Mouse (Mus musculus) G1E (cell line): Measurements from ENCODE around the gene Dmwd. TPM values are rescaled to one million over a fixed set of nuclear protein-coding genes. Genes with fewer than 3 reads are reported as not detected.

Experiments used
- ATAC-seq: 2 replicates; pipeline ENCODE4 v1.8.0; 2016; ENCODE audit warnings: mild to moderate bottlenecking; ENCODE audit not compliant: insufficient number of reproducible peaks, poor library complexity, low FRiP score, severe bottlenecking; ENCODE audit errors: extremely low read depth
- DNase-seq: peaks from one replicate; pipeline ENCODE4 v3.0.0; 2012; ENCODE audit warnings: low spot score
- H3K27me3 ChIP-seq: 2 replicates; pipeline ENCODE4 v1.6.1; 2012; ENCODE audit warnings: mild to moderate bottlenecking, low read length, inconsistent platforms; ENCODE audit not compliant: insufficient read depth
- H3K36me3 ChIP-seq: replicated peaks from 2 replicates; pipeline ENCODE3; 2012; ENCODE audit warnings: mild to moderate bottlenecking, inconsistent platforms
- H3K4me1 ChIP-seq: 2 replicates; pipeline ENCODE4 v1.6.1; 2012; ENCODE audit warnings: low read depth, low read length, inconsistent platforms, mixed read lengths; ENCODE audit not compliant: insufficient read depth
- H3K4me3 ChIP-seq: 2 replicates; pipeline ENCODE4 v1.5.1; 2012; ENCODE audit warnings: low read depth, mild to moderate bottlenecking, inconsistent platforms, low read length, moderate library complexity, mixed read lengths
- H3K9me3 ChIP-seq: replicated peaks from 2 replicates; pipeline ENCODE4 v1.6.1; 2012; ENCODE audit warnings: inconsistent platforms
- CTCF ChIP-seq: IDR thresholded peaks from 2 replicates; pipeline ENCODE4 v1.5.1; 2012; ENCODE audit warnings: low read depth, low read length, inconsistent platforms, mixed read lengths
- GATA1 ChIP-seq: IDR thresholded peaks from 2 replicates; pipeline ENCODE4 v1.6.1; 2012; ENCODE audit warnings: borderline replicate concordance, low read length, inconsistent platforms, mixed read lengths
- GATA2 ChIP-seq: IDR thresholded peaks from 2 replicates; pipeline ENCODE4 v1.6.1; 2012; ENCODE audit warnings: low read depth, low read length, inconsistent platforms, borderline replicate concordance
- POLR2AphosphoS5 ChIP-seq: IDR thresholded peaks from 2 replicates; pipeline ENCODE4 v1.6.1; 2012; ENCODE audit warnings: low read depth, low read length, inconsistent platforms; ENCODE audit not compliant: insufficient replicate concordance
- TAL1 ChIP-seq: conservative IDR thresholded peaks from 2 replicates; pipeline ENCODE4 v1.6.1; 2012; ENCODE audit warnings: low read depth, low read length, inconsistent platforms, mixed read lengths
- polyA plus RNA-seq: library from polyadenylated mRNA; stranded (reverse); fragments of >175 nt; gene quantifications from 2 replicates; pipeline ENCODE4 v1.2.3, GENCODE M21; 2012
- total RNA-seq, 2 experiments: library from RNA; stranded (forward) in 1 of 2; stranded (reverse) in 1 of 2; fragments of 200-1000 nt in 1 of 2; fragments of >200 nt in 1 of 2; fragmentation: Nextera tagmentation in 1 of 2; gene quantifications; 2 replicates each; pipeline ENCODE4 v1.2.3; 2014 to 2017

Gene Dmwd
- total and polyA plus RNA-seq, 3 experiments: 22.4 to 141 (median 36.2) TPM

DNA sequence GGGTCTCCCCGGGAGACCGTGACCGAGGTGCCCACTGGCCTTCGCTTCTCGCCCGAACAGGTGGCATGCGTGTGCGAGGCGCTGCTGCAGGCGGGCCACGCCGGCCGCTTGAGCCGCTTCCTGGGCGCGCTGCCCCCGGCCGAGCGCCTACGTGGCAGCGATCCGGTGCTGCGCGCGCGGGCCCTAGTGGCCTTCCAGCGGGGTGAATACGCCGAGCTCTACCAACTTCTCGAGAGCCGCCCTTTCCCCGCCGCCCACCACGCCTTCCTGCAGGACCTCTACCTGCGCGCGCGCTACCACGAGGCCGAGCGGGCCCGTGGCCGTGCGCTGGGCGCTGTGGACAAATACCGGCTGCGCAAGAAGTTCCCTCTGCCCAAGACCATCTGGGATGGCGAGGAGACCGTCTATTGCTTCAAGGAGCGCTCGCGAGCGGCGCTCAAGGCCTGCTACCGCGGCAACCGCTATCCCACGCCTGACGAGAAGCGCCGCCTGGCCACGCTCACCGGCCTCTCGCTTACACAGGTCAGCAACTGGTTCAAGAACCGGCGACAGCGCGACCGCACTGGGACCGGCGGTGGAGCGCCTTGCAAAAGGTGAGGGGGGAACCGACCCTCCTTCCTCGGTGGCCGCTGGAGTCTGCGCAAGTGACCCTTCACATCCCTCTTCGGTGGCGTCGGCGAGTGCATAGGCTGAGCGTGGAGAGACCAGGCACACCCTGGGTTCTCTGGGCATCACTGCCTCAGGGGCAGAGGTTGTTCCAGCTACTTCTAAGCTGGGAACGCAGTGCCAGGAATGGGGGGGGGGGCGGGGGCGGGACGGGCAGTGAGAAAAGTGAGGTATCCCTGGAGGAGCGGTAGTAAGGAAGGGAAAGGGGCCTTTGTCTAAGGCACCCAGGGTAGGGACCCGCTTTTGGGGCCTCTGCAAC is 19.1 kb downstream of the Dmwd start:
- peaks cover 26% of the 10 kb centered on the region for H3K27me3 ChIP-seq
- ATAC-seq: no peak
- TF ChIP-seq TAL1 (no peak), GATA1 (no peak), POLR2AphosphoS5 (no peak), GATA2 (no peak), CTCF (no peak)
- H3K36me3 ChIP-seq: peaks cover 51% of the 10 kb centered on the region
- peak; percentile 41 for DNase-seq
- H3K4me1 ChIP-seq: peaks cover 51% of the 10 kb centered on the region
- no peaks in the 10 kb centered on the region for H3K9me3 ChIP-seq
- peak overlapping the region; percentile 75 for H3K4me3 ChIP-seq

DNA sequence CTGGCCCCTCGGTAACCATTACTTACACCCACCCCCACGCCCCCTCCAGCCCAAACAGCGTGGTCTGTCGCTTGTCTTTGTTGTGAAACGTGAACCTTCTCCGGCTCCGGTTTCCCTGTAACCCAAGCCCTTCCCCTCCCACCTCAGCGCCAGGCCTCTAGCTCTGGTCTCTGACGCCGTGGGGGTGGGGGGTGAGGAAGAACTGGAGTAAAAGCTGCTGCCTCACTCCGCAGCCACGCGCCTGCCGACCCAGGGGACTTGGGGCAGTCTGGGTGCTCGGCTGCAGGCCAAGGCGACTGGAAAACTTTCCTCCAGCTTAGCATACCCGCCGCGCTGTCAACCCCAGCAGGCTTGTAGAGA is 19.7 kb downstream of the Dmwd start:
- ATAC-seq (peak; percentile 29), DNase-seq (peak; percentile 59)
- Histone ChIP-seq H3K36me3 (peaks cover 45% of the 10 kb centered on the region), H3K4me1 (peaks cover 51% of the 10 kb centered on the region), H3K9me3 (no peaks in the 10 kb centered on the region), H3K27me3 (peaks cover 30% of the 10 kb centered on the region), H3K4me3 (peak overlapping the region; percentile 75)
- TF ChIP-seq POLR2AphosphoS5 (no peak), GATA2 (no peak), GATA1 (no peak), CTCF (no peak), TAL1 (no peak)

DNA sequence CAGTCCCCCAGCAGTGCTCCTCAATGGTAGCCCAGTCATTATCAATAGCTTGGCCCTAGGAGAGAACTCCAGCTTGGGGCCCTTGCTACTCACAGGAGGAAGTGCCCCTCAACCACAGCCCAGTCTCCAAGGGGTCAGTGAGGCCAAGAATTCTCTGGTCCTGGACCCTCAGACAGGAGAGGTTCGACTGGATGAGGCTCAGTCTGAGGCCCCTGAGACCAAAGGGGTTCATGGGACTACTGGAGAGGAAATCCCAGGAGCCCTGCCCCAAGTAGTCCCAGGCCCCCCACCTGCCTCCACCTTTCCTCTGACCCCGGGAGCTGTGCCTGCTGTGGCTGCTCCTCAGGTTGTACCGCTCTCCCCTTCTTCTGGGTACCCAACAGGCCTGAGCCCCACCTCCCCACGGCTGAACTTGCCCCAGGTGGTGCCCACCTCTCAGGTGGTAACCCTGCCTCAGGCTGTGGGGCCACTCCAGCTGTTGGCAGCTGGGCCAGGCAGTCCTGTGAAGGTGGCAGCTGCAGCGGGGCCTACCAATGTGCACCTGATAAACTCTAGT is 20.5 kb downstream of the Dmwd start:
- DNase-seq (no peak), ATAC-seq (no peak)
- Histone ChIP-seq H3K27me3 (peaks cover 38% of the 10 kb centered on the region), H3K36me3 (peaks cover 37% of the 10 kb centered on the region), H3K4me3 (peak overlapping the region; percentile 75; the same call in 1 of the 2 replicates), H3K4me1 (peaks cover 51% of the 10 kb centered on the region), H3K9me3 (no peaks in the 10 kb centered on the region)
- TF ChIP-seq TAL1: no peak
- no peak for TF ChIP-seq CTCF
- TF ChIP-seq GATA1: no peak
- TF ChIP-seq POLR2AphosphoS5: no peak
- TF ChIP-seq GATA2: no peak

DNA sequence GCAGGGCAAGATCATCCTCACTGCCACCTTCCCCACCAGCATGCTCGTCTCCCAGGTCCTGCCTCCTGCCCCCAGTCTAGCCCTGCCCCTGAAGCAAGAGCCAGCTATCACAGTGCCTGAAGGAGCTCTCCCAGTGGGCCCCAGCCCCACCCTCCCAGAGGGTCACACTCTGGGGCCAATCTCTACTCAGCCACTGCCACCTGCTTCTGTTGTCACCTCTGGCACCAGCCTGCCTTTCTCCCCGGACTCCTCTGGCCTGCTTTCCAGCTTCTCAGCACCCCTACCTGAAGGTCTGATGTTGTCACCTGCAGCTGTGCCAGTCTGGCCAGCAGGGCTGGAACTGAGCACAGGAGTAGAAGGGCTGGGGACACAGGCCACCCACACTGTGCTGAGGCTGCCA is 21.2 kb downstream of the Dmwd start:
- DNase-seq (no peak), ATAC-seq (no peak)
- H3K4me3 ChIP-seq: no peak overlapping the region
- TF ChIP-seq CTCF: no peak
- TF ChIP-seq GATA2: no peak
- no peak for TF ChIP-seq POLR2AphosphoS5
- no peak for TF ChIP-seq GATA1
- no peak for TF ChIP-seq TAL1
- H3K9me3 ChIP-seq: no peaks in the 10 kb centered on the region
- peaks cover 44% of the 10 kb centered on the region for H3K27me3 ChIP-seq
- H3K4me1 ChIP-seq: peaks cover 50% of the 10 kb centered on the region
- H3K36me3 ChIP-seq: peaks cover 30% of the 10 kb centered on the region

DNA sequence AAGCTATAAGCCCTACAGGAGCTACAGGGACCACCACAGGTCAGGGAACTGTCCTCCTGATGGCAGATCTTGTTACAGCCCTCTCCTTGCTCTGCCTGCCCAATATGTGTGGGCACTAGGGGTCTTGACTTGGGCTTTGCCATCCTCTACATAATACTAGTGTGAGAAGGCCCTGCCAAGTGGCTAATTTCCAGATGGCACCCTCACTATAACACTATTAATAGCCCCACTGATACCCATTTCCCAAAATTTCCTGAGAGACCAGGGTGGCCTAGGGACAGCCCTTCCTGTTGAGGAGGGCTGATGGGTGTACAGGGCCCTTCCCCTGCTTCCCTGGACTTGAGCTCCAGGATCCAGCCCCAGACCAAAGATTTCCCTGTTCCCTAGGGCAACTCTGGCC is 21.8 kb downstream of the Dmwd start:
- Histone ChIP-seq H3K4me1 (peaks cover 43% of the 10 kb centered on the region), H3K36me3 (peaks cover 23% of the 10 kb centered on the region), H3K27me3 (peaks cover 50% of the 10 kb centered on the region), H3K4me3 (no peak overlapping the region), H3K9me3 (no peaks in the 10 kb centered on the region)
- ATAC-seq: no peak
- no peak for DNase-seq
- TF ChIP-seq POLR2AphosphoS5: no peak
- TF ChIP-seq CTCF: no peak
- no peak for TF ChIP-seq GATA1
- TF ChIP-seq TAL1: no peak
- no peak for TF ChIP-seq GATA2

DNA sequence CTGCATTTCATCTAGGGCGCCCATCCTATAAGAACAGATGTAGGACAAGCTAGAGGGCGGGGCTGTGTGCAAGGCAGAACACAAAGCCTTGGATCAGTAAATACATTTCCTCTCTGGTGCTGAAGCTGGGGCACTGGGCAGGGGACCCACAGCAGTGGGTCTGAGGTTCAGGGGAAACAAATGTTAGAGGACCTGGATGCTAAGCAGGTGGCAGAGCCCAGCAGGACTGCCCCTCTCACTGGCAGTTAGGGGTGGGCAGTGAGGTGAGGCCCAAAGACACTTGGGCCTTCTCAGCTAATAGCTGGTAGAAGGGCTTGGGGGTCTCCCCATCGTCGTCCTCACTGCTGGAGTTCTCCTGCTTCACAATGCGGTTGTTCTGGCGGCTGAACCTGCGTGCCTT is 22.8 kb downstream of the Dmwd start:
- Histone ChIP-seq H3K36me3 (peaks cover 18% of the 10 kb centered on the region), H3K4me1 (peaks cover 34% of the 10 kb centered on the region), H3K27me3 (peaks cover 60% of the 10 kb centered on the region), H3K9me3 (no peaks in the 10 kb centered on the region), H3K4me3 (no peak overlapping the region)
- DNase-seq (no peak), ATAC-seq (no peak)
- no peak for TF ChIP-seq TAL1
- no peak for TF ChIP-seq GATA1
- TF ChIP-seq POLR2AphosphoS5: no peak
- no peak for TF ChIP-seq GATA2
- no peak for TF ChIP-seq CTCF
